Mouse (Mus musculus): Measurements from ENCODE around the gene Gse1. TPM values are rescaled to one million over a fixed set of nuclear protein-coding genes. Genes with fewer than 3 reads are reported as not detected.

Gse1 gene
- total and polyA plus RNA-seq, 3 experiments = 12.1 to 24.3 (median 21.0) TPM

GRCm38 (mm10) chr8:120204736-120205360, 23.4 kb upstream of the Gse1 start:
- 44% methylated on average over 7 of the region's 7 CpGs for WGBS
- H3K36me3 ChIP-seq (ENCODE audit: control insufficient read depth, insufficient read depth, low read length) = no peaks in the 10 kb centered on the region
- peaks cover 6% of the 10 kb centered on the region for H3K4me1 ChIP-seq (ENCODE audit: control insufficient read depth, insufficient read depth, low read length)
- peak overlapping the region; percentile 14; the same call in 1 of the 2 replicates for H3K27ac ChIP-seq
- H3K27me3 ChIP-seq (ENCODE audit: control insufficient read depth, insufficient read depth, low read length) = no peaks in the 10 kb centered on the region
- peak; percentile 63 to 78 for DNase-seq
- no peak overlapping the region for H3K4me3 ChIP-seq
- H3K79me2 ChIP-seq (replicated peaks; ENCODE audit: control insufficient read depth, insufficient read depth, low read length) = no peaks in the 10 kb centered on the region
- TF ChIP-seq CTCF (IDR thresholded peaks at IDR 0.05) = no peak
- no peak for TF ChIP-seq POLR2A (IDR thresholded peaks at IDR 0.05; ENCODE audit: insufficient read depth, low read depth, low read length)
- TF ChIP-seq EP300 (IDR thresholded peaks at IDR 0.05; ENCODE audit: insufficient read depth, low read depth, low read length) = peak; percentile 91
- H3K9ac ChIP-seq (ENCODE audit: low read depth, low read length) = no peak overlapping the region
- intact Hi-C loops (cut with DNase I) = no loop called here

GRCm38 (mm10) chr8:120205916-120206315, 22.3 kb upstream of the Gse1 start:
- 86% methylated on average over 9 of the region's 9 CpGs for WGBS
- Histone ChIP-seq H3K9ac (ENCODE audit: low read depth, low read length) (no peak overlapping the region), H3K36me3 (ENCODE audit: control insufficient read depth, insufficient read depth, low read length) (no peaks in the 10 kb centered on the region), H3K4me1 (ENCODE audit: control insufficient read depth, insufficient read depth, low read length) (peaks cover 6% of the 10 kb centered on the region), H3K27me3 (ENCODE audit: control insufficient read depth, insufficient read depth, low read length) (no peaks in the 10 kb centered on the region), H3K27ac (no peak overlapping the region), H3K4me3 (no peak overlapping the region), H3K79me2 (replicated peaks; ENCODE audit: control insufficient read depth, insufficient read depth, low read length) (no peaks in the 10 kb centered on the region)
- no peak for TF ChIP-seq POLR2A (IDR thresholded peaks at IDR 0.05; ENCODE audit: insufficient read depth, low read depth, low read length)
- no peak for TF ChIP-seq EP300 (IDR thresholded peaks at IDR 0.05; ENCODE audit: insufficient read depth, low read depth, low read length)
- no peak for TF ChIP-seq CTCF (IDR thresholded peaks at IDR 0.05)
- DNase-seq = no peak
- intact Hi-C loops (cut with DNase I) = no loop called here

- H3K27me3 ChIP-seq (ENCODE audit: control insufficient read depth, insufficient read depth, low read length) = no peaks in the 10 kb centered on the region
- H3K9ac ChIP-seq (ENCODE audit: low read depth, low read length) = no peak overlapping the region
- WGBS = 91% methylated on average over 8 of the region's 8 CpGs
- H3K36me3 ChIP-seq (ENCODE audit: control insufficient read depth, insufficient read depth, low read length) = no peaks in the 10 kb centered on the region
- peaks cover 6% of the 10 kb centered on the region for H3K4me1 ChIP-seq (ENCODE audit: control insufficient read depth, insufficient read depth, low read length)
- intact Hi-C loops (cut with DNase I) = no loop called here
- TF ChIP-seq EP300 (IDR thresholded peaks at IDR 0.05; ENCODE audit: insufficient read depth, low read depth, low read length) (no peak), CTCF (IDR thresholded peaks at IDR 0.05) (peak; percentile 62), POLR2A (IDR thresholded peaks at IDR 0.05; ENCODE audit: insufficient read depth, low read depth, low read length) (no peak)
- DNase-seq = no peak
- no peaks in the 10 kb centered on the region for H3K79me2 ChIP-seq (replicated peaks; ENCODE audit: control insufficient read depth, insufficient read depth, low read length)
- H3K4me3 ChIP-seq = no peak overlapping the region
- H3K27ac ChIP-seq = no peak overlapping the region
These were observed 20.9 kb upstream of the Gse1 start for GRCm38 (mm10) chr8:120207364-120207763.

- Histone ChIP-seq H3K4me3 (no peak overlapping the region), H3K36me3 (ENCODE audit: control insufficient read depth, insufficient read depth, low read length) (no peaks in the 10 kb centered on the region), H3K79me2 (replicated peaks; ENCODE audit: control insufficient read depth, insufficient read depth, low read length) (no peaks in the 10 kb centered on the region), H3K27me3 (ENCODE audit: control insufficient read depth, insufficient read depth, low read length) (no peaks in the 10 kb centered on the region), H3K4me1 (ENCODE audit: control insufficient read depth, insufficient read depth, low read length) (peaks cover 6% of the 10 kb centered on the region), H3K27ac (no peak overlapping the region), H3K9ac (ENCODE audit: low read depth, low read length) (no peak overlapping the region)
- no peak for DNase-seq
- TF ChIP-seq EP300 (IDR thresholded peaks at IDR 0.05; ENCODE audit: insufficient read depth, low read depth, low read length) = no peak
- TF ChIP-seq CTCF (IDR thresholded peaks at IDR 0.05) = no peak
- no peak for TF ChIP-seq POLR2A (IDR thresholded peaks at IDR 0.05; ENCODE audit: insufficient read depth, low read depth, low read length)
- intact Hi-C loops (cut with DNase I) = no loop called here
- 70% methylated on average over 11 of the region's 11 CpGs for WGBS
These were observed 20.1 kb upstream of the Gse1 start for GRCm38 (mm10) chr8:120208113-120208512.

GRCm38 (mm10) chr8:120211345-120211744, 16.9 kb upstream of the Gse1 start:
- Histone ChIP-seq H3K79me2 (replicated peaks; ENCODE audit: control insufficient read depth, insufficient read depth, low read length) (no peaks in the 10 kb centered on the region), H3K36me3 (ENCODE audit: control insufficient read depth, insufficient read depth, low read length) (no peaks in the 10 kb centered on the region), H3K9ac (ENCODE audit: low read depth, low read length) (no peak overlapping the region), H3K27me3 (ENCODE audit: control insufficient read depth, insufficient read depth, low read length) (no peaks in the 10 kb centered on the region), H3K27ac (no peak overlapping the region), H3K4me1 (ENCODE audit: control insufficient read depth, insufficient read depth, low read length) (peaks cover 5% of the 10 kb centered on the region), H3K4me3 (no peak overlapping the region)
- intact Hi-C loops (cut with DNase I) = loop anchor here (2.0 kb wide), 1 partner anchor 29 kb away; no protein-coding TSS in a partner anchor
- 26% methylated on average over 4 of the region's 4 CpGs for WGBS
- DNase-seq = no peak
- no peak for TF ChIP-seq POLR2A (IDR thresholded peaks at IDR 0.05; ENCODE audit: insufficient read depth, low read depth, low read length)
- peak; percentile 46 for TF ChIP-seq CTCF (IDR thresholded peaks at IDR 0.05)

GRCm38 (mm10) chr8:120212596-120212995, 15.7 kb upstream of the Gse1 start:
- no peaks in the 10 kb centered on the region for H3K36me3 ChIP-seq (ENCODE audit: control insufficient read depth, insufficient read depth, low read length)
- TF ChIP-seq EP300 (IDR thresholded peaks at IDR 0.05; ENCODE audit: insufficient read depth, low read depth, low read length) (no peak), POLR2A (IDR thresholded peaks at IDR 0.05; ENCODE audit: insufficient read depth, low read depth, low read length) (no peak), CTCF (IDR thresholded peaks at IDR 0.05) (no peak)
- no peaks in the 10 kb centered on the region for H3K79me2 ChIP-seq (replicated peaks; ENCODE audit: control insufficient read depth, insufficient read depth, low read length)
- H3K27ac ChIP-seq = no peak overlapping the region
- no peak overlapping the region for H3K9ac ChIP-seq (ENCODE audit: low read depth, low read length)
- WGBS = 92% methylated on average over 7 of the region's 7 CpGs
- H3K27me3 ChIP-seq (ENCODE audit: control insufficient read depth, insufficient read depth, low read length) = no peaks in the 10 kb centered on the region
- intact Hi-C loops (cut with DNase I) = no loop called here
- peaks cover 5% of the 10 kb centered on the region for H3K4me1 ChIP-seq (ENCODE audit: control insufficient read depth, insufficient read depth, low read length)
- DNase-seq = no peak
- H3K4me3 ChIP-seq = no peak overlapping the region

All from heart, adult 2 months (tissue).